Mouse (Mus musculus) cerebellum, adult 2 months (tissue): Measurements from ENCODE around the gene Hoxa6.

Source experiments
- CTCF ChIP-seq: fragments of 200-500 bp; IDR thresholded peaks from 2 replicates; pipeline ENCODE4 v1.5.1; 2011; ENCODE audit warnings: low read depth, mild to moderate bottlenecking, control low read depth, low read length, moderate library complexity, borderline replicate concordance; ENCODE audit not compliant: insufficient read depth
- POLR2A ChIP-seq: fragments of 200-500 bp; IDR thresholded peaks from 2 replicates; pipeline ENCODE4 v1.6.1; 2011; ENCODE audit warnings: low read length, control low read depth, borderline replicate concordance; ENCODE audit not compliant: insufficient read depth

GRCm38 (mm10) chr6:52204050-52204752 is 4.3 kb downstream of the Hoxa6 start, which contains the start of gene Hoxa5:
- TF ChIP-seq CTCF (no peak), POLR2A (no peak)
